9 mouse cellular contexts compared by ENCODE assay signal in genomic region chr4:152088133-152088532, GRCm38 (mm10). TPM values are rescaled to one million over a fixed set of nuclear protein-coding genes. Genes with fewer than 3 reads are reported as not detected.
DNase-seq lines count a peak whose midpoint lies in the region; ATAC-seq lines count a peak whose summit lies in the region.
"Had no signal": no experiment of that assay in that cellular context is flagged by ENCODE, and none has a peak within 500 bp of the region (broad histone marks: within the 10 kb centered on the region; RNA-seq: fewer than 3 reads in every experiment).

No protein-coding gene starts in this region.

- WGBS in heart, embryonic 11.5 days (ENCODE audit: insufficient replicate concordance), result 54% methylated on average over 4 of the region's 4 CpGs
- 31% methylated on average over 4 of the region's 4 CpGs for WGBS in hindbrain, embryonic 10.5 days
- 48% methylated on average over 4 of the region's 4 CpGs for WGBS in liver, embryonic 13.5 days (ENCODE audit: insufficient replicate concordance)

- peaks cover 3% of the 10 kb centered on the region; the same call in 1 of the 2 replicates for H3K27me3 ChIP-seq in heart, embryonic 11.5 days (ENCODE audit: control insufficient read depth, insufficient read depth, low read length)
- H3K27me3 ChIP-seq in hindbrain, embryonic 10.5 days (ENCODE audit: insufficient read depth, poor library complexity, severe bottlenecking), result peaks cover 39% of the 10 kb centered on the region
- H3K27me3 ChIP-seq in liver, embryonic 13.5 days, result peaks cover 23% of the 10 kb centered on the region; the same call in 1 of the 2 replicates

- no peaks in the 10 kb centered on the region for H3K9me3 ChIP-seq in heart, embryonic 11.5 days (replicated peaks; ENCODE audit: control insufficient read depth, low read length)
- 0 out of 2 replicates have a peak, but pooled peaks cover 2% of the 10 kb centered on the region for H3K9me3 ChIP-seq in hindbrain, embryonic 10.5 days
- no peaks in the 10 kb centered on the region for H3K9me3 ChIP-seq in liver, embryonic 13.5 days (replicated peaks)
- H3K9me3 ChIP-seq: G1E had no signal

- H3K4me1 ChIP-seq in heart, embryonic 11.5 days (ENCODE audit: control insufficient read depth, insufficient read depth, low read length), result peaks cover 18% of the 10 kb centered on the region
- H3K4me1 ChIP-seq in hindbrain, embryonic 10.5 days (replicated peaks), result peaks cover 46% of the 10 kb centered on the region
- H3K4me1 ChIP-seq in liver, embryonic 13.5 days (replicated peaks), result peaks cover 69% of the 10 kb centered on the region

- intact Hi-C loops in heart, postnatal 14 days (cut with DNase I), result loop anchor here (5.0 kb wide), 1 partner anchor 46 kb away; no protein-coding TSS in a partner anchor

- no peaks in the 10 kb centered on the region for H3K36me3 ChIP-seq in heart, embryonic 11.5 days (ENCODE audit: control insufficient read depth, insufficient read depth, low read length)
- H3K36me3 ChIP-seq in hindbrain, embryonic 10.5 days, result 0 out of 2 replicates have a peak, but pooled peaks cover 4% of the 10 kb centered on the region
- 0 out of 2 replicates have a peak, but pooled peaks cover 13% of the 10 kb centered on the region for H3K36me3 ChIP-seq in liver, embryonic 13.5 days
- H3K36me3 ChIP-seq: G1E had no signal

- no peak overlapping the region; the same call in 1 of the 2 replicates for H3K4me3 ChIP-seq in heart, embryonic 11.5 days (ENCODE audit: low read depth, low read length)
- peak overlapping the region; percentile 84 for H3K4me3 ChIP-seq in hindbrain, embryonic 10.5 days
- peak overlapping the region; percentile 81 for H3K4me3 ChIP-seq in liver, embryonic 13.5 days (replicated peaks)

- DNase-seq in heart, postnatal 14 days, result no peak
- DNase-seq in adipocyte (ENCODE audit: low spot score), result peak; percentile 64
- DNase-seq in hindbrain, embryonic 10.5 days (ENCODE audit: low spot score), result no peak
- no peak for DNase-seq in liver, embryonic 13.5 days
- DNase-seq in right cerebral cortex, postnatal 36 days (ENCODE audit: low spot score in 2 of 2), result peak; percentile 57 to 72
- no peak for DNase-seq in thymus, postnatal 36 days
- DNase-seq in cerebellum, adult 11-12 months, result no peak

- H3K4me2 ChIP-seq in heart, embryonic 11.5 days, result peak overlapping the region; percentile 78
- H3K4me2 ChIP-seq in liver, embryonic 13.5 days, result peak overlapping the region; percentile 97

- ATAC-seq in heart, embryonic 11.5 days (replicated peaks; ENCODE audit: insufficient number of reproducible peaks, low FRiP score, low TSS enrichment), result no peak
- no peak for ATAC-seq in liver, embryonic 13.5 days (ENCODE audit: low read depth)

- H3K27ac ChIP-seq in heart, embryonic 11.5 days (ENCODE audit: low read depth, low read length), result no peak overlapping the region
- H3K27ac ChIP-seq in hindbrain, embryonic 10.5 days, result peak overlapping the region; percentile 93; the same call in 1 of the 2 replicates
- no peak overlapping the region; the same call in 1 of the 2 replicates for H3K27ac ChIP-seq in liver, embryonic 13.5 days

- no peak overlapping the region for H3K9ac ChIP-seq in heart, embryonic 11.5 days (ENCODE audit: low read depth, low read length)
- peak overlapping the region; percentile 90 for H3K9ac ChIP-seq in liver, embryonic 13.5 days

RNA-seq across cellular contexts. Expression of gene Plekhg5, which starts 15.8 kb away (rescaled TPM):
- polyA plus RNA-seq in heart, embryonic 11.5 days (2014; fragmentation: Nextera tagmentation; extraction: Ambion mirVana), result 6.6 and 7.0 TPM in 2 replicates
- total RNA-seq in heart, postnatal 14 days (2021), result 10 to 100 TPM; 27.0 to 28.9 TPM
- polyA plus RNA-seq in hindbrain, embryonic 10.5 days (2016; fragmentation: Nextera tagmentation; extraction: Ambion mirVana), result 9.6 and 12.4 TPM in 2 replicates
- polyA plus RNA-seq in liver, embryonic 13.5 days (2015; fragmentation: Nextera tagmentation; extraction: Ambion mirVana), result 4.9 and 5.1 TPM in 2 replicates

RNA-seq across cellular contexts. Expression of gene Tnfrsf25, which starts 27.6 kb away (rescaled TPM):
- polyA plus RNA-seq in heart, embryonic 11.5 days (2014; fragmentation: Nextera tagmentation; extraction: Ambion mirVana), result 0.27 and 0.58 TPM in 2 replicates
- 1 to 10 TPM; 4.0 to 6.7 TPM for total RNA-seq in heart, postnatal 14 days (2021)
- polyA plus RNA-seq in hindbrain, embryonic 10.5 days (2016; fragmentation: Nextera tagmentation; extraction: Ambion mirVana), result 0.70 and 0.82 TPM in 2 replicates
- 0.37 and 0.48 TPM in 2 replicates for polyA plus RNA-seq in liver, embryonic 13.5 days (2015; fragmentation: Nextera tagmentation; extraction: Ambion mirVana)
- total RNA-seq: G1E had no signal
- polyA plus RNA-seq: G1E had no signal

RNA-seq across cellular contexts. Expression of gene Nol9, which starts 49.0 kb away (rescaled TPM):
- polyA plus RNA-seq in heart, embryonic 11.5 days (2014; fragmentation: Nextera tagmentation; extraction: Ambion mirVana), result 18.0 and 19.0 TPM in 2 replicates
- total RNA-seq in heart, postnatal 14 days (2021), result 10 to 100 TPM; 10.5 to 10.9 TPM
- 37.7 and 38.9 TPM in 2 replicates for polyA plus RNA-seq in hindbrain, embryonic 10.5 days (2016; fragmentation: Nextera tagmentation; extraction: Ambion mirVana)
- polyA plus RNA-seq in liver, embryonic 13.5 days (2015; fragmentation: Nextera tagmentation; extraction: Ambion mirVana), result 21.9 and 24.1 TPM in 2 replicates

RNA-seq across cellular contexts. Expression of gene Tas1r1, which starts 49.8 kb away (rescaled TPM):
- 0.14 and 0.16 TPM in 2 replicates for polyA plus RNA-seq in heart, embryonic 11.5 days (2014; fragmentation: Nextera tagmentation; extraction: Ambion mirVana)
- total RNA-seq in heart, postnatal 14 days (2021), result under 1 TPM in 1 of 2 experiments, not detected in 1; 0.07 TPM
- polyA plus RNA-seq in hindbrain, embryonic 10.5 days (2016; fragmentation: Nextera tagmentation; extraction: Ambion mirVana), result 0.65 and 0.67 TPM in 2 replicates
- 0.07 TPM in 1 of 2 replicates, not detected in the other for polyA plus RNA-seq in liver, embryonic 13.5 days (2015; fragmentation: Nextera tagmentation; extraction: Ambion mirVana)

Comparison
In these comparisons a context has a peak if more than half of its experiments do, and no peak if none do; other contexts are left out.
1. DNase-seq: peak in adipocyte (single experiment) and right cerebral cortex, postnatal 36 days (2 of 2); none in heart, postnatal 14 days (0 of 2), hindbrain, embryonic 10.5 days (single experiment), liver, embryonic 13.5 days (single experiment), thymus, postnatal 36 days (0 of 2) and cerebellum, adult 11-12 months (single experiment).